Mouse (Mus musculus): ENCODE measurements around the gene Nkapl. TPM values are rescaled to one million over a fixed set of nuclear protein-coding genes. Genes with fewer than 3 reads are reported as not detected.
"Not testable (repeated sequence)": the region's sequence is repeated elsewhere in the genome, so short reads cannot be mapped to it uniquely, and the experiment has no call there.

Gene Nkapl
- 1 to 10 TPM in 1 of 2 experiments, under 1 TPM in 1; 0.97 to 1.5 TPM for total RNA-seq (2021)

GRCm38 (mm10) chr13:21468061-21469019 lies at the start of gene Nkapl:
Gene Nkapl (minus strand): TSS chr13:21468509.
- peak; percentile 80 for DNase-seq
- intact Hi-C loops (cut with DNase I) = no loop called here

GRCm38 (mm10) chr13:21506221-21506649 lies 37.9 kb upstream of the Nkapl start:
- peak; percentile 83 for DNase-seq
- intact Hi-C loops (cut with DNase I) = no loop called here

GRCm38 (mm10) chr13:21502296-21502695 lies 34.0 kb upstream of the Nkapl start:
- no peak for DNase-seq
- intact Hi-C loops (cut with DNase I) = no loop called here

GRCm38 (mm10) chr13:21501182-21501581 lies 32.9 kb upstream of the Nkapl start, which contains the start of gene Gm11273:
Gene Gm11273 (minus strand): TSS chr13:21501418.
- intact Hi-C loops (cut with DNase I) = not testable (repeated sequence)

GRCm38 (mm10) chr13:21495080-21495479 lies 26.8 kb upstream of the Nkapl start, which contains the start of gene AK157302:
Gene AK157302 (plus strand): TSS chr13:21495223.
- DNase-seq = peak; percentile 10
- intact Hi-C loops (cut with DNase I) = no loop called here

More at GRCm38 (mm10) chr13:21501182-21501581, 32.9 kb upstream of the Nkapl start, which contains the start of gene Gm11273:
- not testable (repeated sequence) for DNase-seq

- no peak for DNase-seq
- intact Hi-C loops (cut with DNase I) = no loop called here
These were observed 24.5 kb upstream of the Nkapl start for GRCm38 (mm10) chr13:21492847-21493246.

- no peak for DNase-seq
- intact Hi-C loops (cut with DNase I) = no loop called here
These were observed 18.6 kb upstream of the Nkapl start for GRCm38 (mm10) chr13:21486881-21487280.

GRCm38 (mm10) chr13:21478759-21479670 lies 10.7 kb upstream of the Nkapl start, which contains the start of the genes Zkscan4 and Gm10065:
Gene Zkscan4 (plus strand): TSS chr13:21478907.
Gene Gm10065 (minus strand): TSS chr13:21479441.
- intact Hi-C loops (cut with DNase I) = not testable (repeated sequence)

GRCm38 (mm10) chr13:21472427-21472826 lies 4.1 kb upstream of the Nkapl start:
- intact Hi-C loops (cut with DNase I) = no loop called here

More at GRCm38 (mm10) chr13:21478759-21479670, 10.7 kb upstream of the Nkapl start, which contains the start of the genes Zkscan4 and Gm10065:
- peak; percentile 75 for DNase-seq

GRCm38 (mm10) chr13:21469097-21469496 lies 788 bp upstream of the Nkapl start:
- DNase-seq = no peak
- intact Hi-C loops (cut with DNase I) = no loop called here

More at GRCm38 (mm10) chr13:21472427-21472826, 4.1 kb upstream of the Nkapl start:
- no peak for DNase-seq

- DNase-seq = no peak
- intact Hi-C loops (cut with DNase I) = no loop called here
These were observed 973 bp downstream of the Nkapl start for GRCm38 (mm10) chr13:21467336-21467735.

- intact Hi-C loops (cut with DNase I); DNase-seq: not testable (repeated sequence)
These were observed 5.8 kb downstream of the Nkapl start for GRCm38 (mm10) chr13:21462516-21462915.

- no peak for DNase-seq
- intact Hi-C loops (cut with DNase I) = no loop called here
These were observed 12.0 kb downstream of the Nkapl start for GRCm38 (mm10) chr13:21456347-21456746.

- DNase-seq = no peak
- intact Hi-C loops (cut with DNase I) = no loop called here
These were observed 14.2 kb downstream of the Nkapl start for GRCm38 (mm10) chr13:21454133-21454532.

GRCm38 (mm10) chr13:21453449-21453848 lies 14.9 kb downstream of the Nkapl start, which contains the start of gene Zscan26:
Gene Zscan26 (minus strand): TSS chr13:21453730.
- DNase-seq = peak; percentile 75
- intact Hi-C loops (cut with DNase I) = no loop called here

- DNase-seq = no peak
- intact Hi-C loops (cut with DNase I) = no loop called here
These were observed 15.3 kb downstream of the Nkapl start for GRCm38 (mm10) chr13:21453042-21453441.

- DNase-seq = no peak
- intact Hi-C loops (cut with DNase I) = no loop called here
These were observed 20.3 kb downstream of the Nkapl start for GRCm38 (mm10) chr13:21447856-21448614.

GRCm38 (mm10) chr13:21446796-21447195 lies 21.5 kb downstream of the Nkapl start:
- intact Hi-C loops (cut with DNase I) = no loop called here
- DNase-seq = no peak

GRCm38 (mm10) chr13:21441207-21441572 lies 27.1 kb downstream of the Nkapl start:
- intact Hi-C loops (cut with DNase I) = loop anchor here (5.0 kb wide), 1 partner anchor 39 kb away; the partner anchor contains the start of gene Zkscan3
- no peak for DNase-seq

Data from left cerebral cortex, postnatal 4 days (tissue).